Mouse (Mus musculus) liver, adult 2 months (tissue): Measurements from ENCODE around the gene Gm12888. TPM values are rescaled to one million over a fixed set of nuclear protein-coding genes. Genes with fewer than 3 reads are reported as not detected.
"Not testable (repeated sequence)": the region's sequence is repeated elsewhere in the genome, so short reads cannot be mapped to it uniquely, and the experiment has no call there.

Experiments used
- DNase-seq: peaks from one replicate; pipeline ENCODE4 v3.0.0-alpha.2; 2011; ENCODE audit warnings: low read depth, low spot score; ENCODE audit errors: extremely low read depth
- H3K27ac ChIP-seq: fragments of 200-500 bp; replicated peaks from 2 replicates; pipeline ENCODE4 v1.5.1; 2012; ENCODE audit warnings: low read depth, mild to moderate bottlenecking, control low read depth, inconsistent platforms, low read length; ENCODE audit not compliant: insufficient read depth
- H3K27me3 ChIP-seq: fragments of 200-500 bp; 2 replicates; pipeline ENCODE4 v1.6.1; 2012; ENCODE audit warnings: mild to moderate bottlenecking, moderate library complexity, low read length, inconsistent platforms; ENCODE audit not compliant: control insufficient read depth, insufficient read depth
- H3K36me3 ChIP-seq: fragments of 200-500 bp; 2 replicates; pipeline ENCODE4 v1.6.1; 2012; ENCODE audit warnings: low read length, inconsistent platforms; ENCODE audit not compliant: control insufficient read depth, insufficient read depth
- H3K4me1 ChIP-seq: fragments of 200-500 bp; 2 replicates; pipeline ENCODE4 v1.6.1; 2011; ENCODE audit warnings: low read length; ENCODE audit not compliant: control insufficient read depth, insufficient read depth
- H3K4me3 ChIP-seq: fragments of 200-500 bp; 2 replicates; pipeline ENCODE4 v1.5.1; 2011; ENCODE audit warnings: low read depth, mild to moderate bottlenecking, control low read depth, low read length, moderate library complexity; ENCODE audit not compliant: insufficient read depth
- H3K79me2 ChIP-seq: fragments of 200-500 bp; 2 replicates; pipeline ENCODE4 v1.6.1; 2012; ENCODE audit warnings: inconsistent platforms, mild to moderate bottlenecking, low read length, moderate library complexity; ENCODE audit not compliant: control insufficient read depth, insufficient read depth
- H3K9ac ChIP-seq: fragments of 200-500 bp; 2 replicates; pipeline ENCODE4 v1.6.1; 2012; ENCODE audit warnings: low read depth, mild to moderate bottlenecking, control low read depth, inconsistent platforms, low read length
- WGBS: fragments of 180-500 bp; shearing (Covaris S2); methylation state at CpG from one replicate; pipeline ENCODE4 v1.1.7; 2018; 5-methylcytosine and 5-hydroxymethylcytosine counted together
- polyA plus RNA-seq: library from polyadenylated mRNA; depleted of rRNA; stranded (reverse); fragments of >200 nt; gene quantifications from 2 replicates; pipeline ENCODE4 v1.2.3, GENCODE M21; 2012; rRNA removed
- total RNA-seq: library from RNA; depleted of rRNA; stranded (reverse); fragments of >200 nt; gene quantifications from 2 replicates; pipeline ENCODE4 v1.2.3, GENCODE M21; 2014; rRNA removed

Gene Gm12888
- total RNA-seq (not detected in 2 replicates), polyA plus RNA-seq (not detected in 2 replicates)

GRCm38 (mm10) chr4:121324817-121325216, at the start of gene Gm12888:
Gene Gm12888 (minus strand): TSS chr4:121324917.
- H3K27me3 ChIP-seq, H3K36me3 ChIP-seq, DNase-seq, H3K4me3 ChIP-seq, H3K27ac ChIP-seq, H3K4me1 ChIP-seq, H3K79me2 ChIP-seq, H3K9ac ChIP-seq: not testable (repeated sequence)
- WGBS, result 60% methylated on average over 3 of the region's 5 CpGs

Other genes starting within 250 kb of the Gm12888 start
- 37.3 and 41.0 TPM in 2 replicates for gene Zmpste24, start 226.7 kb downstream of the Gm12888 start, total RNA-seq
- gene Zmpste24, start 226.7 kb downstream of the Gm12888 start, polyA plus RNA-seq, result 24.3 and 25.7 TPM in 2 replicates
- not detected in 2 replicates for gene Tmco2, start 215.7 kb downstream of the Gm12888 start, total RNA-seq
- gene Tmco2, start 215.7 kb downstream of the Gm12888 start, polyA plus RNA-seq, result not detected in 2 replicates
- gene Rlf, start 109.8 kb downstream of the Gm12888 start, total RNA-seq, result 9.5 and 10.5 TPM in 2 replicates
- 1.3 and 1.5 TPM in 2 replicates for gene Rlf, start 109.8 kb downstream of the Gm12888 start, polyA plus RNA-seq
- not detected in 2 replicates for gene Gm12886, start 98.2 kb upstream of the Gm12888 start, total RNA-seq
- not detected in 2 replicates for gene Gm12886, start 98.2 kb upstream of the Gm12888 start, polyA plus RNA-seq